13 mouse cellular contexts compared by ENCODE assay signal in genomic region chr10:95180177-95180576, GRCm38 (mm10).
DNase-seq lines count a peak whose midpoint lies in the region; ATAC-seq lines count a peak whose summit lies in the region.
"Had no signal": no experiment of that assay in that cellular context is flagged by ENCODE, and none has a peak within 500 bp of the region (broad histone marks: within the 10 kb centered on the region; RNA-seq: fewer than 3 reads in every experiment).

No protein-coding gene starts in this region.

- peak; percentile 37 to 43 for DNase-seq in spleen, postnatal 36 days (ENCODE audit: low spot score in 2 of 2)
- DNase-seq in spleen, adult 18-20 months, result no peak
- DNase-seq in T-cell, adult 2 months (ENCODE audit: low spot score), result peak; percentile 14
- no peak for DNase-seq in kidney, postnatal 4 days
- no peak for DNase-seq in neural tube, embryonic 10.5 days (ENCODE audit: extremely low spot score, low spot score)
- DNase-seq in left cerebral cortex, postnatal 25 days (ENCODE audit: low spot score in 2 of 2), result no peak
- DNase-seq: cerebellum, adult 11 months; heart, adult 2 months; kidney, adult 2 months; lung, postnatal 4 days had no signal

- intact Hi-C loops in left cerebral cortex, postnatal 25 days (cut with DNase I), result no loop called here

- WGBS in liver, embryonic 16.5 days (ENCODE audit: insufficient replicate concordance), result 15% methylated on average over 8 of the region's 8 CpGs

- no peak overlapping the region for H3K4me2 ChIP-seq in liver, embryonic 16.5 days (ENCODE audit: low read depth, low read length)
- H3K4me2 ChIP-seq: hindbrain, embryonic 12.5 days; limb, embryonic 12.5 days had no signal

- no peaks in the 10 kb centered on the region for H3K27me3 ChIP-seq in liver, embryonic 16.5 days (ENCODE audit: control insufficient read depth, insufficient read depth, low read depth, low read length)

- H3K27ac ChIP-seq in liver, embryonic 16.5 days (ENCODE audit: low read length), result no peak overlapping the region
- H3K27ac ChIP-seq: heart, adult 2 months; hindbrain, embryonic 12.5 days; limb, embryonic 12.5 days had no signal

- ATAC-seq in liver, embryonic 16.5 days (ENCODE audit: low read depth), result peak; percentile 13; the same call in 1 of the 2 replicates

- no peak overlapping the region for H3K9ac ChIP-seq in liver, embryonic 16.5 days (ENCODE audit: low read depth, low read length)
- H3K9ac ChIP-seq: hindbrain, embryonic 12.5 days; limb, embryonic 12.5 days had no signal

- H3K4me3 ChIP-seq in liver, embryonic 16.5 days (ENCODE audit: low read depth, low read length), result no peak overlapping the region
- H3K4me3 ChIP-seq: heart, adult 2 months; hindbrain, embryonic 12.5 days; limb, embryonic 12.5 days had no signal

- H3K9me3 ChIP-seq in liver, embryonic 16.5 days (replicated peaks; ENCODE audit: control insufficient read depth, low read length), result no peaks in the 10 kb centered on the region
- H3K9me3 ChIP-seq: hindbrain, embryonic 12.5 days; limb, embryonic 12.5 days had no signal

- peaks cover 3% of the 10 kb centered on the region; the same call in 1 of the 2 replicates for H3K4me1 ChIP-seq in liver, embryonic 16.5 days (ENCODE audit: control insufficient read depth, low read depth, low read length)

- H3K36me3 ChIP-seq in liver, embryonic 16.5 days (ENCODE audit: control insufficient read depth, insufficient read depth), result no peaks in the 10 kb centered on the region
- H3K36me3 ChIP-seq: hindbrain, embryonic 12.5 days; limb, embryonic 12.5 days had no signal

Comparison
In these comparisons a context has a peak if more than half of its experiments do, and no peak if none do; other contexts are left out.
1. DNase-seq: peak in spleen, postnatal 36 days (2 of 2) and T-cell, adult 2 months (single experiment); none in spleen, adult 18-20 months (0 of 2), kidney, postnatal 4 days (0 of 2), neural tube, embryonic 10.5 days (single experiment) and left cerebral cortex, postnatal 25 days (0 of 2).